In genomic region chr13:54680184-54680853, GRCm38 (mm10) we compare ENCODE assay signal across 19 mouse cellular contexts. TPM values are rescaled to one million over a fixed set of nuclear protein-coding genes. Genes with fewer than 3 reads are reported as not detected.
A peak's percentile ranks its signal among the peaks of the same experiment; 100 is the strongest.
DNase-seq lines count a peak whose midpoint lies in the region; ATAC-seq and TF ChIP-seq lines count a peak whose summit lies in the region.
"Had no signal": no experiment of that assay in that cellular context is flagged by ENCODE, and none has a peak within 500 bp of the region (broad histone marks: within the 10 kb centered on the region; RNA-seq: fewer than 3 reads in every experiment).

No protein-coding gene starts in this region.

- no peak for TF ChIP-seq CTCF in liver, postnatal 0 days (IDR thresholded peaks at IDR 0.05; ENCODE audit: low read depth)

- in situ Hi-C loops in ES-E14 (cut with MboI; ENCODE audit: low sequenced_read_pairs in 2 of 2, unreplicated experiment in 2 of 2), result no loop called here

- no peaks in the 10 kb centered on the region for H3K27me3 ChIP-seq in heart, embryonic 11.5 days (ENCODE audit: control insufficient read depth, insufficient read depth, low read length)
- H3K27me3 ChIP-seq in embryonic facial prominence, embryonic 10.5 days (replicated peaks; ENCODE audit: low read depth, poor library complexity, severe bottlenecking), result no peaks in the 10 kb centered on the region
- no peaks in the 10 kb centered on the region for H3K27me3 ChIP-seq in liver, postnatal 0 days (ENCODE audit: insufficient read depth, low read length)
- no peaks in the 10 kb centered on the region for H3K27me3 ChIP-seq in midbrain, embryonic 10.5 days (ENCODE audit: low read depth, poor library complexity, severe bottlenecking)
- H3K27me3 ChIP-seq: embryonic facial prominence, embryonic 12.5 days; kidney, embryonic 15.5 days; midbrain, embryonic 12.5 days; neural tube, embryonic 13.5 days had no signal

- peak overlapping the region; percentile 32 for H3K4me2 ChIP-seq in heart, embryonic 11.5 days
- peak overlapping the region; percentile 65 for H3K4me2 ChIP-seq in liver, postnatal 0 days (ENCODE audit: low read depth, low read length)
- H3K4me2 ChIP-seq: embryonic facial prominence, embryonic 12.5 days; hindbrain, embryonic 14.5 days; kidney, embryonic 15.5 days; midbrain, embryonic 12.5 days; neural tube, embryonic 13.5 days had no signal

- no peak overlapping the region for H3K4me3 ChIP-seq in heart, embryonic 11.5 days (ENCODE audit: low read depth, low read length)
- no peak overlapping the region for H3K4me3 ChIP-seq in ES-E14 (ENCODE audit: insufficient read depth in 1 of 2, low read depth in 1 of 2, low read length in 2 of 2, poor library complexity in 1 of 2, severe bottlenecking in 1 of 2)
- H3K4me3 ChIP-seq in embryonic facial prominence, embryonic 10.5 days, result 0 out of 2 replicates have a peak overlapping the region, but pooled peaks have one; percentile 8
- peak overlapping the region; percentile 28; the same call in 1 of the 2 replicates for H3K4me3 ChIP-seq in liver, postnatal 0 days (ENCODE audit: low read depth, low read length)
- no peak overlapping the region for H3K4me3 ChIP-seq in midbrain, embryonic 10.5 days
- H3K4me3 ChIP-seq: embryonic facial prominence, embryonic 12.5 days; kidney, embryonic 15.5 days; midbrain, embryonic 12.5 days; neural tube, embryonic 13.5 days had no signal

- peak; percentile 82 for ATAC-seq in heart, embryonic 11.5 days (replicated peaks; ENCODE audit: insufficient number of reproducible peaks, low FRiP score, low TSS enrichment)
- ATAC-seq in liver, postnatal 0 days, result peak; percentile 93
- ATAC-seq: activated CD4-positive, CD25-positive, alpha-beta regulatory T cell, adult 4 months had no signal

- no peaks in the 10 kb centered on the region for H3K9me3 ChIP-seq in heart, embryonic 11.5 days (replicated peaks; ENCODE audit: control insufficient read depth, low read length)
- no peaks in the 10 kb centered on the region for H3K9me3 ChIP-seq in ES-E14 (ENCODE audit: control insufficient read depth, insufficient read depth, low read depth, low read length)
- no peaks in the 10 kb centered on the region for H3K9me3 ChIP-seq in embryonic facial prominence, embryonic 10.5 days
- H3K9me3 ChIP-seq in liver, postnatal 0 days (ENCODE audit: low read length), result no peaks in the 10 kb centered on the region
- H3K9me3 ChIP-seq in midbrain, embryonic 10.5 days (replicated peaks), result no peaks in the 10 kb centered on the region
- H3K9me3 ChIP-seq: embryonic facial prominence, embryonic 12.5 days; kidney, embryonic 15.5 days; midbrain, embryonic 12.5 days; neural tube, embryonic 13.5 days had no signal

- peak; percentile 89 for TF ChIP-seq EP300 in liver, postnatal 0 days (IDR thresholded peaks at IDR 0.05; ENCODE audit: low read depth)

- DNase-seq in heart, postnatal 14 days, result no peak
- no peak for DNase-seq in ES-E14 (ENCODE audit: low read depth, low spot score)
- DNase-seq in embryonic facial prominence, embryonic 10.5 days (ENCODE audit: low spot score), result no peak
- DNase-seq in liver, postnatal 0 days, result peak; percentile 71
- no peak for DNase-seq in gastrocnemius, postnatal 10 days
- no peak for DNase-seq in adrenal gland, postnatal 4 days (ENCODE audit: low spot score in 2 of 2)
- no peak for DNase-seq in midbrain, embryonic 10.5 days (ENCODE audit: low spot score)
- DNase-seq: B cell, adult 2 months; cerebellum, postnatal 10 days; lung, postnatal 10 days; retina, postnatal 1 day had no signal

- H3K9ac ChIP-seq in heart, embryonic 11.5 days (ENCODE audit: low read depth, low read length), result peak overlapping the region; percentile 2; the same call in 1 of the 2 replicates
- H3K9ac ChIP-seq in ES-E14 (ENCODE audit: insufficient read depth, low read depth, low read length, poor library complexity, severe bottlenecking), result no peak overlapping the region
- peak overlapping the region; percentile 41 for H3K9ac ChIP-seq in liver, postnatal 0 days (replicated peaks)
- H3K9ac ChIP-seq: embryonic facial prominence, embryonic 12.5 days; hindbrain, embryonic 14.5 days; kidney, embryonic 15.5 days; midbrain, embryonic 12.5 days; neural tube, embryonic 13.5 days had no signal

- H3K27ac ChIP-seq in heart, embryonic 11.5 days (ENCODE audit: low read depth, low read length), result peak overlapping the region; percentile 79
- H3K27ac ChIP-seq in ES-E14 (ENCODE audit: insufficient read depth, low read depth, low read length, poor library complexity, severe bottlenecking), result 0 out of 2 replicates have a peak overlapping the region, but pooled peaks have one; percentile 1
- no peak overlapping the region for H3K27ac ChIP-seq in embryonic facial prominence, embryonic 10.5 days (replicated peaks)
- peak overlapping the region; percentile 78 for H3K27ac ChIP-seq in liver, postnatal 0 days (ENCODE audit: low read depth)
- H3K27ac ChIP-seq in midbrain, embryonic 10.5 days (replicated peaks), result no peak overlapping the region
- H3K27ac ChIP-seq: embryonic facial prominence, embryonic 12.5 days; hindbrain, embryonic 14.5 days; kidney, embryonic 15.5 days; midbrain, embryonic 12.5 days; neural tube, embryonic 13.5 days had no signal

- intact Hi-C loops in heart, postnatal 14 days (cut with DNase I), result no loop called here

- H3K36me3 ChIP-seq in heart, embryonic 11.5 days (ENCODE audit: control insufficient read depth, insufficient read depth, low read length), result peaks cover 39% of the 10 kb centered on the region
- H3K36me3 ChIP-seq in ES-E14 (ENCODE audit: control insufficient read depth, insufficient read depth, low read length, poor library complexity, severe bottlenecking), result peaks cover 61% of the 10 kb centered on the region
- H3K36me3 ChIP-seq in embryonic facial prominence, embryonic 10.5 days (replicated peaks), result peaks cover 76% of the 10 kb centered on the region
- peaks cover 52% of the 10 kb centered on the region for H3K36me3 ChIP-seq in liver, postnatal 0 days (replicated peaks; ENCODE audit: insufficient read depth, low read length)
- H3K36me3 ChIP-seq in midbrain, embryonic 10.5 days, result peaks cover 72% of the 10 kb centered on the region

- 74% methylated on average over 17 of the region's 17 CpGs for WGBS in heart, embryonic 11.5 days (ENCODE audit: insufficient replicate concordance)
- 82% methylated on average over 17 of the region's 17 CpGs for WGBS in embryonic facial prominence, embryonic 10.5 days
- WGBS in liver, postnatal 0 days (ENCODE audit: insufficient replicate concordance), result 66% methylated on average over 17 of the region's 17 CpGs
- 85% methylated on average over 17 of the region's 17 CpGs for WGBS in midbrain, embryonic 10.5 days

- H3K4me1 ChIP-seq in heart, embryonic 11.5 days (ENCODE audit: control insufficient read depth, insufficient read depth, low read length), result peaks cover 17% of the 10 kb centered on the region
- peaks cover 1 to 32% of the 10 kb centered on the region in 2 experiments; a peak in 3 of 4 replicates for H3K4me1 ChIP-seq in ES-E14 (ENCODE audit: control insufficient read depth in 2 of 2, insufficient read depth in 2 of 2, low read length in 2 of 2, poor library complexity in 1 of 2)
- H3K4me1 ChIP-seq in embryonic facial prominence, embryonic 10.5 days, result peaks cover 15% of the 10 kb centered on the region
- peaks cover 34% of the 10 kb centered on the region for H3K4me1 ChIP-seq in liver, postnatal 0 days (ENCODE audit: insufficient read depth)
- H3K4me1 ChIP-seq in midbrain, embryonic 10.5 days, result peaks cover 17% of the 10 kb centered on the region

TF ChIP-seq in ES-E14, 5 proteins besides CTCF, POLR2A, EP300 and RAD21:
- TF ChIP-seq CHD2 (IDR thresholded peaks at IDR 0.05; ENCODE audit: low read depth, low read length), result no peak
- no peak for TF ChIP-seq ZNF384 (IDR thresholded peaks at IDR 0.05; ENCODE audit: low read depth, low read length)
- no peak for TF ChIP-seq HCFC1 (IDR thresholded peaks at IDR 0.05; ENCODE audit: borderline replicate concordance, insufficient read depth, low read length)
- no peak for TF ChIP-seq ZC3H11A (IDR thresholded peaks at IDR 0.05; ENCODE audit: borderline replicate concordance, low read depth, low read length)
- TF ChIP-seq MAFK (IDR thresholded peaks at IDR 0.05; ENCODE audit: insufficient read depth, low read depth, low read length), result no peak

RNA-seq across cellular contexts. Expression of gene Rnf44, which starts 13.4 kb away (rescaled TPM):
- 70.7 and 75.8 TPM in 2 replicates for polyA plus RNA-seq in heart, embryonic 11.5 days (2014; fragmentation: Nextera tagmentation; extraction: Ambion mirVana)
- 10 to 100 TPM; 55.6 to 57.8 TPM for total RNA-seq in heart, postnatal 14 days (2021)
- total RNA-seq in ES-E14 (2012; rRNA removed), result 60.3 and 66.5 TPM in 2 replicates
- polyA plus RNA-seq in embryonic facial prominence, embryonic 10.5 days (2016; fragmentation: Nextera tagmentation; extraction: Ambion mirVana), result 87.6 and 105 TPM in 2 replicates
- 26.2 and 28.2 TPM in 2 replicates for polyA plus RNA-seq in liver, postnatal 0 days (2015; fragmentation: Nextera tagmentation; extraction: Ambion mirVana)
- total RNA-seq in gastrocnemius, postnatal 10 days (2021), result 10 to 100 TPM; 32.5 to 35.3 TPM
- total RNA-seq in adrenal gland, postnatal 4 days (2021), result 100 to 1,000 TPM; 134 to 137 TPM
- polyA plus RNA-seq in midbrain, embryonic 10.5 days (2016; fragmentation: Nextera tagmentation; extraction: Ambion mirVana), result 90.1 and 98.8 TPM in 2 replicates

RNA-seq across cellular contexts. Expression of gene Cdhr2, which starts 20.9 kb away (rescaled TPM):
- polyA plus RNA-seq in heart, embryonic 11.5 days (2014; fragmentation: Nextera tagmentation; extraction: Ambion mirVana), result 0.04 and 0.24 TPM in 2 replicates
- total RNA-seq in heart, postnatal 14 days (2021), result not detected
- 0.31 and 0.69 TPM in 2 replicates for total RNA-seq in ES-E14 (2012; rRNA removed)
- 0.05 and 0.15 TPM in 2 replicates for polyA plus RNA-seq in embryonic facial prominence, embryonic 10.5 days (2016; fragmentation: Nextera tagmentation; extraction: Ambion mirVana)
- 7.0 TPM in 2 replicates for polyA plus RNA-seq in liver, postnatal 0 days (2015; fragmentation: Nextera tagmentation; extraction: Ambion mirVana)
- under 1 TPM in 1 of 2 experiments, not detected in 1; 0.07 TPM for total RNA-seq in gastrocnemius, postnatal 10 days (2021)
- 1 to 10 TPM; 2.1 to 5.8 TPM for total RNA-seq in adrenal gland, postnatal 4 days (2021)
- not detected in 2 replicates for polyA plus RNA-seq in midbrain, embryonic 10.5 days (2016; fragmentation: Nextera tagmentation; extraction: Ambion mirVana)
- total RNA-seq: heart, adult 8-10 months had no signal

RNA-seq across cellular contexts. Expression of gene Faf2, which starts 58.7 kb away (rescaled TPM):
- 61.1 and 73.8 TPM in 2 replicates for polyA plus RNA-seq in heart, embryonic 11.5 days (2014; fragmentation: Nextera tagmentation; extraction: Ambion mirVana)
- total RNA-seq in heart, postnatal 14 days (2021), result 10 to 100 TPM; 29.7 to 31.4 TPM
- 76.3 and 108 TPM in 2 replicates for total RNA-seq in ES-E14 (2012; rRNA removed)
- polyA plus RNA-seq in embryonic facial prominence, embryonic 10.5 days (2016; fragmentation: Nextera tagmentation; extraction: Ambion mirVana), result 83.4 and 86.7 TPM in 2 replicates
- polyA plus RNA-seq in liver, postnatal 0 days (2015; fragmentation: Nextera tagmentation; extraction: Ambion mirVana), result 27.8 and 28.1 TPM in 2 replicates
- total RNA-seq in gastrocnemius, postnatal 10 days (2021), result 10 to 100 TPM; 21.7 to 27.3 TPM
- 10 to 100 TPM; 74.5 to 81.4 TPM for total RNA-seq in adrenal gland, postnatal 4 days (2021)
- 88.4 and 89.7 TPM in 2 replicates for polyA plus RNA-seq in midbrain, embryonic 10.5 days (2016; fragmentation: Nextera tagmentation; extraction: Ambion mirVana)

Comparison
In these comparisons a context has a peak if more than half of its experiments do, and no peak if none do; other contexts are left out.
1. H3K27ac ChIP-seq: peak in heart, embryonic 11.5 days (single experiment), ES-E14 (single experiment) and liver, postnatal 0 days (single experiment); none in embryonic facial prominence, embryonic 10.5 days (single experiment) and midbrain, embryonic 10.5 days (single experiment).
2. H3K4me3 ChIP-seq: peak in embryonic facial prominence, embryonic 10.5 days (single experiment) and liver, postnatal 0 days (single experiment); none in heart, embryonic 11.5 days (single experiment), ES-E14 (0 of 2) and midbrain, embryonic 10.5 days (single experiment).